Mouse (Mus musculus): ENCODE measurements around the gene Sytl1. TPM values are rescaled to one million over a fixed set of nuclear protein-coding genes. Genes with fewer than 3 reads are reported as not detected.

Gene Sytl1
- polyA plus RNA-seq (2015; fragmentation: Nextera tagmentation; extraction: Ambion mirVana): 0.40 and 0.66 TPM in 2 replicates

DNA sequence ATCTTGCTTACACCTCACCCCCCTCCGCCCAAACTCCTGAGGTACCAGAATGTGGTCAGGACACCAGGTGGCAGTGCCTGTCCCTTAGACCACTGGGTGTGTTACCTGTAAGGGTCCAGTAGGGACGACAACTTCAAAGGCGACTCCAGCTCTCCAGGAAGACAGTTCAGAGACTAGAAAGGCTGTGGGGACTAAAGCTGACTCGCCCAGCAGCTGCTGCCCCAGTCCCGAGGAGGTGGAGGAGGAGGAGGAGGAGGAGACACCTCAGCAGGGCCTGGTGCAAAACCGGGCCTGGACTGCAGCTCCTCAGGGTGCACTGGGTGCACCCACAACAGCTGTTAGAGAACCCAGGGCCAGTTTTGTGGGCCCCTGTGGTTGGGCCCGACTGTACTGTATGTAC is at the start of gene Sytl1:
Gene Sytl1 (minus strand): TSS at position 232 of the 400 bp plus-strand sequence.
- H3K9me3 ChIP-seq: 0 out of 2 replicates have a peak, but pooled peaks cover 7% of the 10 kb centered on the region
- H3K4me2 ChIP-seq (replicated peaks): no peak within 1 kb of the TSS
- ATAC-seq: no peak
- no peaks in the 10 kb centered on the region for H3K4me1 ChIP-seq (replicated peaks)
- no peak within 1 kb of the TSS for H3K4me3 ChIP-seq (replicated peaks)
- 44% methylated on average over 7 of the region's 7 CpGs for WGBS
- H3K27ac ChIP-seq: no peak within 1 kb of the TSS
- H3K27me3 ChIP-seq: 0 out of 2 replicates have a peak, but pooled peaks cover 3% of the 10 kb centered on the region
- no peak within 1 kb of the TSS for H3K9ac ChIP-seq (replicated peaks)
- H3K36me3 ChIP-seq: peaks cover 50% of the 10 kb centered on the region

DNA sequence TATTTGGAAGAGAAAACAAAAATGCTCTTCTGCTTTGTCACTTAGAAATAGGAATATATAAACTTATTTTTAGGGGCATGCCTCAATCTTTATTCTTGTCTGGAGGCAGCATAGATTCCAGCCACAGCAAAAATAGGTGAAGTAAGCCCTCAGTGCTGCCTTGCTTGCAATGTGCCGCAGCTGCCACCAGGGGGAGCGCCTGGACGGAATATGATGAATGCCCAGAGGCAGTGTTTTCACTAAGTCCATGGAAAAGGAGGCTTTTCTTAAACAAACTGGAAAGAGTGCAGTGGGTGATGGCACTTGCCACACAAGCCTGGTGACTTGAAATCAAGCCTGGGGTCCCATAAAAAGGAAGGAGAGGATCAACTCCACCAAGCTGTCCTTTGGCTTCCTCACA is 47.0 kb upstream of the Sytl1 start:
- no peaks in the 10 kb centered on the region for H3K9me3 ChIP-seq
- H3K4me1 ChIP-seq (replicated peaks): no peaks in the 10 kb centered on the region
- H3K9ac ChIP-seq (replicated peaks): no peak overlapping the region
- H3K27me3 ChIP-seq: no peaks in the 10 kb centered on the region
- H3K36me3 ChIP-seq: peaks cover 26% of the 10 kb centered on the region
- H3K4me2 ChIP-seq (replicated peaks): no peak overlapping the region
- ATAC-seq: no peak
- H3K4me3 ChIP-seq (replicated peaks): no peak overlapping the region
- no peak overlapping the region for H3K27ac ChIP-seq
- WGBS: 0% methylated on average over 3 of the region's 3 CpGs

DNA sequence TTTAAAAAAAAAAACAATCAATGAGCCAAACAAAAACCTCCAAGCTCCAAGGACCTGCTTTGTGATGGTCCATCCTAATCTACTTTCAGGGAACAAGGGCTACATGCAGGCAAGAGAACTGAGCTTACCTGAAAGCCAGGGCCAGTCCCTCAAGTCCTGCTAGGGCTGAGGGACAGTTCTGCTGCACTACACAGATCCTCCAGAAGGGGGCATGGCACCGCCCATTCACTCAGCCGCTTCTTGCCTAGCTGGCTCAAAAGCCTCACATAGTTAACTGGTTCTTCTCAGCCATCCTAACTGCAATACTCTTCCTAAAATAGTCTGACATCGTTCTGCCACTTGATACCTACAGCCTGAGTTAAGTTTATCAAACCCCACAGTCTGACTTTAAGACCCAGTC is 44.4 kb upstream of the Sytl1 start:
- Histone ChIP-seq H3K36me3 (peaks cover 39% of the 10 kb centered on the region), H3K4me3 (replicated peaks) (no peak overlapping the region), H3K27me3 (no peaks in the 10 kb centered on the region), H3K9ac (replicated peaks) (no peak overlapping the region), H3K4me2 (replicated peaks) (no peak overlapping the region), H3K4me1 (replicated peaks) (peaks cover 2% of the 10 kb centered on the region; the same call in 1 of the 2 replicates), H3K9me3 (no peaks in the 10 kb centered on the region), H3K27ac (no peak overlapping the region)
- WGBS: 37% methylated on average over 3 of the region's 3 CpGs
- ATAC-seq: no peak

DNA sequence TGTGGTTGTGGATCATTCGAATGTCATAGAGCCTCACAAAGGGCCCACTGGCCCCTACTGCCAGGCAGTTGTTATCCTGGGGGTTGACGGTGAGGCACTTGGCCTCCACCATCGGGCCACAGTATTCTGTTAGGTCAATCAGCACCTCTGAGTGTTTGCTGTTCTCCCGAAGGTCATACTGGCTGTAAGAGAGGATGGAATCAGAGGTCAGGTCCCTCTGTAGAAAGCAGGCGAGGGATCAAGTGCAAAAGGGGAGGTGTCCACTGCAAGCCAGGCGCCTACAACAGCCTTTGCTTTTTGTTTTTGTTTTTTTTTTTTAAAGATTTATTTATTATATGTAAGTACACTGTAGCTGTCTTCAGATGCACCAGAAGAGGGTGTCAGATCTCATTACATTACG is 42.9 kb upstream of the Sytl1 start:
- Histone ChIP-seq H3K4me1 (replicated peaks) (peaks cover 6% of the 10 kb centered on the region; the same call in 1 of the 2 replicates), H3K9ac (replicated peaks) (no peak overlapping the region), H3K4me2 (replicated peaks) (no peak overlapping the region), H3K9me3 (no peaks in the 10 kb centered on the region), H3K27ac (no peak overlapping the region), H3K4me3 (replicated peaks) (no peak overlapping the region), H3K36me3 (peaks cover 48% of the 10 kb centered on the region), H3K27me3 (no peaks in the 10 kb centered on the region)
- no peak for ATAC-seq
- WGBS: 90% methylated on average over 7 of the region's 7 CpGs

DNA sequence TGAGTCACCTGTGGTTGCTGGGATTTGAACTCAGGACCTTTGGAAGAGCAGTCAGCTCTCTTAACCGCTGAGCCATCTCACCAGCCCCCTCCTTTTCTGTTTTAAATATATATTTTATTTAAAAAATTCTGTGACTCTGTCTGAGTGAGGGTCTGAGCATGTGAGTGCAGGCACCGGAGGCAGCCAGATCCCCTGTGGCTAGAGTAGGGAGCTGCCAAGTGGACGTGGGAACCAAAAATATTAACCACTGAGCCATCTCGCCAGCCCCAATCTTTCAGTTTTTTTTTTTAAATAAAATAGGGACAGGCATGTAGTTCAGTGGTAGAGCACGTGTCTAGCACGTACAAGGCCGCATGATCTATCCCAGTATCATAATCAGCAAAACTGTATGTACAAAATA is 41.9 kb upstream of the Sytl1 start:
- Histone ChIP-seq H3K27ac (no peak overlapping the region), H3K9ac (replicated peaks) (no peak overlapping the region), H3K9me3 (no peaks in the 10 kb centered on the region), H3K36me3 (peaks cover 59% of the 10 kb centered on the region), H3K27me3 (no peaks in the 10 kb centered on the region), H3K4me3 (replicated peaks) (no peak overlapping the region), H3K4me2 (replicated peaks) (no peak overlapping the region), H3K4me1 (replicated peaks) (peaks cover 6% of the 10 kb centered on the region; the same call in 1 of the 2 replicates)
- no peak for ATAC-seq
- 95% methylated on average over 7 of the region's 7 CpGs for WGBS

DNA sequence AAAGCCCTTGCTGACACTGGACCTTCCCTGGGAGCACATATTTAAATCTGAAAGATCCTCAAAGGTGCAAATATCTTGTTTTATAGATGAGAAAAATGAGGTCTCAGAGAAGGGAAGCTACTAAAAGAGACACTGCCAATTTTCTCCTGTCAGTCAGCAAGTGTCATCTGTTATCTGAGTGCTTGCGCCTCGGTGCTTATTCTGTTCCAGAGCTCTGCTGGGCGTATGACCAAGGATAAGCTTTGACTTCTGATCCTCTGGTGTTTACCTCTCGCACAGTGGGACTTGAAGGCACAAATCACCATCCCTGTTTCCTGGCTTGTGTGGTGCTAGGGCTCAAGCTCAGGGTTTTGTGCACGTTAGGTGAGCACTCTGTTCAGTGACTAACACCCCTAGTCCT is 39.8 kb upstream of the Sytl1 start:
- WGBS: 96% methylated on average over 5 of the region's 5 CpGs
- Histone ChIP-seq H3K36me3 (peaks cover 53% of the 10 kb centered on the region), H3K27me3 (no peaks in the 10 kb centered on the region), H3K9ac (replicated peaks) (no peak overlapping the region), H3K9me3 (no peaks in the 10 kb centered on the region), H3K27ac (0 out of 2 replicates have a peak overlapping the region, but pooled peaks have one; percentile 10), H3K4me1 (replicated peaks) (peaks cover 26% of the 10 kb centered on the region), H3K4me2 (replicated peaks) (no peak overlapping the region), H3K4me3 (replicated peaks) (no peak overlapping the region)
- ATAC-seq: no peak

DNA sequence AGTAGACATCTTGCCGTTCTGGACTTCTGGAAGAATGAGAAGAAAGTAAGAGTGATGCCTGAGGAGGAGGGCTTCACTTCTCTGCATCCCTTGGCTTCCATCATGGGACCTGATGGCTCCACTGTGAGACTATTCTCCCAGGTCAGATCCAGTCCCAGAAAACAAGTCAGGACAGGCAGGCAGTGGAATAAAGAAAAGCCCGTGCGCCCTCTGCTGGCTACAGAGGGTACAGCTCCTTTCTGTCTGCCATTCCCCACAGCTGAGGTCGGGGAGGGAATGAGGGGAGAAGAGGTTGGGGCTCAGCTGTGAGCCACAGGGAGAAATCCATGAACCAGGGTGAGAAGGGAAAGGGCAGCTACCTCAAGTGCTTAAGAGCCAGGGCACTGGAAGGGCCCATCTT is 38.9 kb upstream of the Sytl1 start:
- Histone ChIP-seq H3K4me3 (replicated peaks) (no peak overlapping the region), H3K27ac (0 out of 2 replicates have a peak overlapping the region, but pooled peaks have one; percentile 14), H3K4me2 (replicated peaks) (no peak overlapping the region), H3K4me1 (replicated peaks) (peaks cover 31% of the 10 kb centered on the region), H3K9ac (replicated peaks) (no peak overlapping the region), H3K9me3 (no peaks in the 10 kb centered on the region), H3K36me3 (peaks cover 59% of the 10 kb centered on the region), H3K27me3 (no peaks in the 10 kb centered on the region)
- no peak for ATAC-seq
- WGBS: 23% methylated on average over 4 of the region's 4 CpGs

DNA sequence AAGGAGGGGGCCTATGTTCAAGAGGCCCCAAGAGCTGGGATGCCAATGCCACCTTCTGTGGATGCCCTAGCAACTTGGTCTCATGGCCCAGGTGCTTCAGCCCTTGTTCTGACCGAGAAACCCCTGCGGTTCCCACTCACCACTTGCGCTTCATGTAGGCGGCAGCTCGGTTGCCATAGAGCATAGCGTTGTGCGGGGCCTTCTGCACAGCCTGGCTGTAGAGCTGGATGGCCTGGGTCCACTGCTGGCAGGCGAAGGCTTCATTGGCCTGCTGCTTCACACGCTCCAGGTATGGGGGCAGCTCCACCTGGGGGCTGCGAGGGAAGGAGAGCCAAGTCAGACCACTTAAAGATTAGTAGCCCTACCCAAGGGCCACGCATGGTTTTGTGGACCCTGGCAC is 37.5 kb upstream of the Sytl1 start:
- Histone ChIP-seq H3K27ac (no peak overlapping the region), H3K9me3 (no peaks in the 10 kb centered on the region), H3K4me3 (replicated peaks) (no peak overlapping the region), H3K36me3 (peaks cover 68% of the 10 kb centered on the region), H3K4me1 (replicated peaks) (peaks cover 31% of the 10 kb centered on the region), H3K27me3 (no peaks in the 10 kb centered on the region), H3K4me2 (replicated peaks) (no peak overlapping the region), H3K9ac (replicated peaks) (no peak overlapping the region)
- no peak for ATAC-seq
- 91% methylated on average over 11 of the region's 11 CpGs for WGBS

DNA sequence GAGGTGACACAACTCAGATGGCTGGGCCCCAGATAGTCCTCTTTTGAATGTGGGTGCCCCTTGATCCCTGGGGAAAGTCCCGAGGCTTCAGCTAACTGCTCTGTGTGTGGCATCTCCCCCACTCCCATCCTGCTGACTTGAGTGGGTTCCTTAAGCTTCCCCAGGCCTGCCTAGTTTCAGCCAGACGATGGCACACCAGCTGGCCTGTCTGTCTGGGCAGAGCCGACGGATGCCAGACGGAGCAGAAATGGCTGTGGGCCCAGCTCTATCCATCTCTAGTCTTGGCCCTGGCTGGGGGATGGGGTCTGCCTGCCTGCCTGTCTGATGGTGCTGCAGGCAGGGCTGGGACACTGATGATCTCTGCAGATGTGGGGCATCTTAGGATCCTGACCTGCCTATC is 36.8 kb upstream of the Sytl1 start:
- ATAC-seq: no peak
- H3K36me3 ChIP-seq: peaks cover 71% of the 10 kb centered on the region
- H3K27ac ChIP-seq: peak overlapping the region; percentile 64

DNA sequence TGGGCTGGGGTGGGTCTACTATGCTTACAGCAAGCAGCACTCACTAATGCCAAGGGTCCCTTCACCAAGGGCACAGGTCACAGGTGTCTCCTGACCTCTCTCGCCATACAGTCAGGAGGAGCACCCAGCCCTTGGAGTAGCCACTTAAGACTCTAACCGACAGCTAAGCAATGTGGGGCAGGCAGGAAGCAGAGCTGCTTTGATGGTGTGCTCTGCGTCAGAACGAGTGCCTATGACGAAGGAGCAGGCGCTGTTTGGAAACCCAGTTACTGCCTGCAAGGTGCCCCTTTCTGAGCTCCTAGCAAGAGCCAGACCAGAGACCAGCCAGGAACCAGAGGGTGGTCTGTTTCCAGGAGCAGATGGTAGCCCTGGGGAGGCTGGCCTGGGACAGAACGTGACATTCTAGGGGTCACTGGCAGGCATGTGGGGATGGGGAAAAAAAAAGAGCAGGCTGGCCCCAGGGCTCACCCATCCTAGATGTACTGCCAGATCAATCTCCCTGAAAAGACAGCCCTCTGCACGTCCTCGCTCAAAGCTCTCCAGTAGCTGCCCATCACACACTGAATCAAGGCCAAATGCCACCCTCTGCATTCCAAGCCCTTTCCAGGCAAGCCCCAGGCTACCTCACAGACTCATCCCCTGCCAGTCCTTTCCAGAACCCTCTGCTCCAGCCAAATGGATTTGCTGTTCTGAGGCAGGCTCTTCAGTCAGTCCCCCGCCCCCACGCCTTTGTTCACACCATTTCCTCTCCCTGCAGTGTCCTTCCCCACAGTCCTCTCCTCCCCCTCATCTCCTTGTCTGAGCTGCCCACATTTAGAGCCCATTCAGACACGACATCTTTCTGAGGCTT is 35.8 kb upstream of the Sytl1 start:
- H3K4me2 ChIP-seq (replicated peaks): no peak overlapping the region
- H3K9ac ChIP-seq (replicated peaks): peak overlapping the region; percentile 36; the same call in 1 of the 2 replicates
- H3K27me3 ChIP-seq: peaks cover 6% of the 10 kb centered on the region; the same call in 1 of the 2 replicates
- H3K4me3 ChIP-seq (replicated peaks): no peak overlapping the region
- no peak for ATAC-seq
- H3K4me1 ChIP-seq (replicated peaks): peaks cover 38% of the 10 kb centered on the region
- H3K36me3 ChIP-seq: peaks cover 71% of the 10 kb centered on the region
- H3K9me3 ChIP-seq: no peaks in the 10 kb centered on the region
- WGBS: 42% methylated on average over 12 of the region's 12 CpGs
- H3K27ac ChIP-seq: peak overlapping the region; percentile 64

More for the DNA sequence above, 36.8 kb upstream of the Sytl1 start:
- H3K9me3 ChIP-seq: no peaks in the 10 kb centered on the region
- H3K4me3 ChIP-seq (replicated peaks): no peak overlapping the region
- 70% methylated on average over 5 of the region's 5 CpGs for WGBS
- H3K27me3 ChIP-seq: no peaks in the 10 kb centered on the region
- peaks cover 31% of the 10 kb centered on the region for H3K4me1 ChIP-seq (replicated peaks)
- H3K4me2 ChIP-seq (replicated peaks): no peak overlapping the region
- 0 out of 2 replicates have a peak overlapping the region, but pooled peaks have one; percentile 32 for H3K9ac ChIP-seq (replicated peaks)

DNA sequence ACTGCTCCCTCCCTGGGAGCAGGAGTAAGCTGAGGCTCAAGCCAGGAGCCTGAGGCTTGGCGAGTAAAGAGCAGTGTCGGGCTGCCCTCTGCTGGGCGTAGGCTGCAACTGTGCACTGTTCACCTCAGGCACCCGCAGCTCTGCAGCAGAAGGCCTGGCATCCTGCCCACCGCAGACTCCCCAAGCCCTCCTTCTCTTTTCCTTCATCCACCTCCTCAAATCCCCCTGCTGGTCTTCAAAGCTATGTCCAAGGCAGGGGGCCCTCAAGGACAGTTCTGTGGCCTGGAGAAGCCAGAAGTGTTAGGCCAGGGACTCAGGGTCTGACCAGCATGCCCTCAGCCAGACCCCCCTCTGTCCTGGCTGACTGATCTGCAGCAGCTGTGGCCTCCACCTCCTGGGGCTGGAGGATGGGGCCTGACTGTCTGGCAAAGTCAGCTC is 34.9 kb upstream of the Sytl1 start:
- Histone ChIP-seq H3K27ac (peak overlapping the region; percentile 64), H3K9ac (replicated peaks) (0 out of 2 replicates have a peak overlapping the region, but pooled peaks have one; percentile 42), H3K27me3 (peaks cover 6% of the 10 kb centered on the region; the same call in 1 of the 2 replicates), H3K9me3 (no peaks in the 10 kb centered on the region), H3K4me3 (replicated peaks) (no peak overlapping the region), H3K4me2 (replicated peaks) (no peak overlapping the region), H3K36me3 (peaks cover 64% of the 10 kb centered on the region), H3K4me1 (replicated peaks) (peaks cover 47% of the 10 kb centered on the region)
- 7% methylated on average over 5 of the region's 5 CpGs for WGBS
- ATAC-seq: peak; percentile 88

DNA sequence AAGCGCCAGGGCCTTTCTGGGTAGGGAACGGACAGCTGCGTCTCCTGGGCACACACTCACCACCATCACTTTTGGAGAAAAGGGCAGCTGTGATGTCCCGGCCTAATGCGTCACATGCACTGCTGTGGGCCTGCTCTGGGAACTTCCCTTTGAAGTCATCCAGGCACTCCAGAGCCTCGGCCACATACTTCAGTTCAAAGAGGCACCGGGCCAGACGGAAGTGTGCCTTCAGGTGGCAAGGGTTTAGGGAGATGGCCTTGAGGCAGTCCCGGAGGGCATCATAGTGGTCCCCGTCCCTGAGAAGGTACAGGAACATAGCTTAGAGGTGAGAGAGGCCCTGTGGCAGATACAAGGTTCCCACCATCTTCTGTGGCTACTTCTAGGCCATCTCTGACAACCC is 34.4 kb upstream of the Sytl1 start:
- peaks cover 50% of the 10 kb centered on the region for H3K4me1 ChIP-seq (replicated peaks)
- 0 out of 2 replicates have a peak overlapping the region, but pooled peaks have one; percentile 16 for H3K9ac ChIP-seq (replicated peaks)

More for the DNA sequence above, 34.4 kb upstream of the Sytl1 start:
- Histone ChIP-seq H3K4me2 (replicated peaks) (no peak overlapping the region), H3K36me3 (peaks cover 61% of the 10 kb centered on the region), H3K4me3 (replicated peaks) (no peak overlapping the region), H3K27ac (no peak overlapping the region), H3K9me3 (no peaks in the 10 kb centered on the region), H3K27me3 (peaks cover 6% of the 10 kb centered on the region; the same call in 1 of the 2 replicates)
- WGBS: 75% methylated on average over 10 of the region's 10 CpGs
- ATAC-seq: 0 out of 2 replicates have a peak, but pooled peaks have one; percentile 2

Measured in midbrain, embryonic 13.5 days (tissue).